Mouse (Mus musculus): ENCODE data around the gene Rps6ka2. TPM values are rescaled to one million over a fixed set of nuclear protein-coding genes. Genes with fewer than 3 reads are reported as not detected.

The Rps6ka2 gene
- polyA plus RNA-seq, 1 experiment from 2014 or later, result 20.1 TPM

DNA sequence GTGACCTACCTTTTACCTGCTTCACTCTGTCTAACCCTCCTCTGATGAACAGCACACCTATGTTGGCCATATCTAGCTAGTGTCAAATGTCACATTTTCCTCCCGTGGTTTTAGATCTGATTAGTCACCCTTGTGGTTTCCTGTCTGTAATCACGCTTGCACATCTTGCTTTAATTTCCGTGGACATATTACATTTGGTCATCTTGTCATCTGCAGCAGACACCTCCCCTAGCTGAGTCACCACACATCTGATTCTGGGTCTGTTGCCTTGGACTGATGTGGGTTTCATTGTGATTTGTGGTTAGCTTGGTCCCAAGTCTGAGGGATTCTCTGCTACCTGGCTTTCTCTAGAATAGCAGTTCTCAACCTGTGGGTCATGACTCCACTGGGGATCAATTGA lies 6.0 kb upstream of the Rps6ka2 start:
- Histone ChIP-seq H3K27me3 (ENCODE audit: control insufficient read depth, insufficient read depth, low read length) (no peaks in the 10 kb centered on the region), H3K4me1 (ENCODE audit: control insufficient read depth, insufficient read depth, low read length) (peaks cover 4% of the 10 kb centered on the region; the same call in 1 of the 2 replicates), H3K4me2 (ENCODE audit: low read depth, severe bottlenecking) (no peak overlapping the region), H3K27ac (replicated peaks; ENCODE audit: low read depth, low read length) (no peak overlapping the region), H3K9me3 (ENCODE audit: control insufficient read depth, low read length) (no peaks in the 10 kb centered on the region), H3K4me3 (ENCODE audit: low read depth, low read length) (no peak overlapping the region), H3K36me3 (ENCODE audit: control insufficient read depth, insufficient read depth, low read length) (no peaks in the 10 kb centered on the region), H3K9ac (ENCODE audit: low read length) (no peak overlapping the region)
- DNase-seq (ENCODE audit: low spot score) (no peak), ATAC-seq (ENCODE audit: insufficient number of reproducible peaks, low FRiP score, low TSS enrichment, low read depth) (no peak)
- 49% methylated on average over 3 of the region's 3 CpGs for WGBS

GRCm38 (mm10) chr17:7165524-7165923 lies 4.4 kb upstream of the Rps6ka2 start:
- ATAC-seq (ENCODE audit: insufficient number of reproducible peaks, low FRiP score, low TSS enrichment, low read depth) (no peak), DNase-seq (ENCODE audit: low spot score) (no peak)
- Histone ChIP-seq H3K36me3 (ENCODE audit: control insufficient read depth, insufficient read depth, low read length) (no peaks in the 10 kb centered on the region), H3K9ac (ENCODE audit: low read length) (no peak overlapping the region), H3K4me1 (ENCODE audit: control insufficient read depth, insufficient read depth, low read length) (peaks cover 4% of the 10 kb centered on the region; the same call in 1 of the 2 replicates), H3K4me2 (ENCODE audit: low read depth, severe bottlenecking) (no peak overlapping the region), H3K4me3 (ENCODE audit: low read depth, low read length) (no peak overlapping the region), H3K27me3 (ENCODE audit: control insufficient read depth, insufficient read depth, low read length) (no peaks in the 10 kb centered on the region), H3K27ac (replicated peaks; ENCODE audit: low read depth, low read length) (no peak overlapping the region), H3K9me3 (ENCODE audit: control insufficient read depth, low read length) (no peaks in the 10 kb centered on the region)
- 94% methylated on average over 7 of the region's 7 CpGs for WGBS

GRCm38 (mm10) chr17:7168961-7169626 lies 821 bp upstream of the Rps6ka2 start:
- Histone ChIP-seq H3K36me3 (ENCODE audit: control insufficient read depth, insufficient read depth, low read length) (no peaks in the 10 kb centered on the region), H3K9ac (ENCODE audit: low read length) (peak overlapping the region; percentile 35), H3K9me3 (ENCODE audit: control insufficient read depth, low read length) (no peaks in the 10 kb centered on the region), H3K4me1 (ENCODE audit: control insufficient read depth, insufficient read depth, low read length) (peaks cover 7% of the 10 kb centered on the region; the same call in 1 of the 2 replicates), H3K27ac (replicated peaks; ENCODE audit: low read depth, low read length) (peak overlapping the region; percentile 64), H3K4me3 (ENCODE audit: low read depth, low read length) (peak overlapping the region; percentile 65), H3K4me2 (ENCODE audit: low read depth, severe bottlenecking) (peak overlapping the region; percentile 65), H3K27me3 (ENCODE audit: control insufficient read depth, insufficient read depth, low read length) (no peaks in the 10 kb centered on the region)
- 8% methylated on average over 15 of the region's 15 CpGs for WGBS
- peak; percentile 36 for DNase-seq (ENCODE audit: low spot score)
- ATAC-seq (ENCODE audit: insufficient number of reproducible peaks, low FRiP score, low TSS enrichment, low read depth), result peak; percentile 61

DNA sequence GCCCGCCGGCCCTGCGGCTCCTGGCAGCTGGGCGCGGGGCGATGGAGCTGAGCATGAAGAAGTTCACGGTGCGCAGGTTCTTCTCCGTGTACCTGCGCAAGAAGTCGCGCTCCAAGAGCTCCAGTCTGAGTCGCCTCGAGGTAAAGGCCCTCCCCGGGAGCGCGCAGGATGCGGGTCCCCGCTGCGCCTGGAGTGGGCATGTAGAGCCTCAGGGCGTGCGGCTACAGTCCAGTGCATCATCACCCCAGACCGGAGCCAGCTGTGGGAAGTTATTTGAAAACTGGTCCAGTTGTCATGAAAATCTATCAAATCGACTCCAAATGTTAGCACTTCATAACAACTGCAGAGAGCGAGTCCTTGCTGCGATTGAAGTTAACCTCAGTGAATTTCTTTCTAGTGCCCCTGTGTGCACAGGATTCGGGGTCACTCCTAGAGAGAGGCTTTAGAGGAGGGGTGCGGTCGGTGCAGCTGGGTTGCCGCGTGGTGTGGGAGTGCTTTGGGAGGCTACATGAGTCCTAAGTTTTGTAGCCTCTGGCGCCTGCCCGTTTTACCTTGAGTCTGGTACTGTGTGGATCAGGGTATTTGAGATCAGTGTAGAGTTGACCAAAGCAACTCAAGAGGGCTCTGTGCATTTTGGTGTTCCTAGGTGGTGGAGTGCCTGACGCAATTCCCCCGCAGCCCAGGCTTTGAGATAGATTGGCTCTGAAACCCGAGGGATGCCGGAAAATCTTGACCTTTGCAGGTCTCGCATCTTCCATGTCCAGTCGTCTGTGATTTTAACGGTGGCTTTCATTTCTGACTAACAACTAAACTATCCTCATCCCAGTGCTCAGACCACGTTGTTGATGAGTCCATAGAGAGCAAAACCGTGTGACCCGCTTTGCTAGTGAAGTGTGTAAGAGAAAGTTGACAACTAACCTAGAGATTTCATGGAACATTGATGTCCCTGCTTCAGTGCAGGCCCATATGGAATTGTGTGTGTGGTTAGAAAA lies 685 bp downstream of the Rps6ka2 start:
- Histone ChIP-seq H3K36me3 (ENCODE audit: control insufficient read depth, insufficient read depth, low read length) (no peaks in the 10 kb centered on the region), H3K27me3 (ENCODE audit: control insufficient read depth, insufficient read depth, low read length) (no peaks in the 10 kb centered on the region), H3K4me1 (ENCODE audit: control insufficient read depth, insufficient read depth, low read length) (peaks cover 7% of the 10 kb centered on the region; the same call in 1 of the 2 replicates), H3K27ac (replicated peaks; ENCODE audit: low read depth, low read length) (peak overlapping the region; percentile 72), H3K4me3 (ENCODE audit: low read depth, low read length) (peak overlapping the region; percentile 65), H3K9ac (ENCODE audit: low read length) (peak overlapping the region; percentile 85), H3K9me3 (ENCODE audit: control insufficient read depth, low read length) (no peaks in the 10 kb centered on the region), H3K4me2 (ENCODE audit: low read depth, severe bottlenecking) (peak overlapping the region; percentile 47)
- ATAC-seq (ENCODE audit: insufficient number of reproducible peaks, low FRiP score, low TSS enrichment, low read depth), result peak; percentile 41
- DNase-seq (ENCODE audit: low spot score), result peak; percentile 57
- 2% methylated on average over 43 of the region's 43 CpGs for WGBS

GRCm38 (mm10) chr17:7173331-7174028 lies 3.6 kb downstream of the Rps6ka2 start:
- Histone ChIP-seq H3K36me3 (ENCODE audit: control insufficient read depth, insufficient read depth, low read length) (no peaks in the 10 kb centered on the region), H3K9ac (ENCODE audit: low read length) (no peak overlapping the region), H3K4me2 (ENCODE audit: low read depth, severe bottlenecking) (no peak overlapping the region), H3K4me1 (ENCODE audit: control insufficient read depth, insufficient read depth, low read length) (peaks cover 13% of the 10 kb centered on the region), H3K4me3 (ENCODE audit: low read depth, low read length) (no peak overlapping the region), H3K9me3 (ENCODE audit: control insufficient read depth, low read length) (no peaks in the 10 kb centered on the region), H3K27ac (replicated peaks; ENCODE audit: low read depth, low read length) (no peak overlapping the region), H3K27me3 (ENCODE audit: control insufficient read depth, insufficient read depth, low read length) (no peaks in the 10 kb centered on the region)
- DNase-seq (ENCODE audit: low spot score) (no peak), ATAC-seq (ENCODE audit: insufficient number of reproducible peaks, low FRiP score, low TSS enrichment, low read depth) (no peak)
- 54% methylated on average over 15 of the region's 15 CpGs for WGBS

DNA sequence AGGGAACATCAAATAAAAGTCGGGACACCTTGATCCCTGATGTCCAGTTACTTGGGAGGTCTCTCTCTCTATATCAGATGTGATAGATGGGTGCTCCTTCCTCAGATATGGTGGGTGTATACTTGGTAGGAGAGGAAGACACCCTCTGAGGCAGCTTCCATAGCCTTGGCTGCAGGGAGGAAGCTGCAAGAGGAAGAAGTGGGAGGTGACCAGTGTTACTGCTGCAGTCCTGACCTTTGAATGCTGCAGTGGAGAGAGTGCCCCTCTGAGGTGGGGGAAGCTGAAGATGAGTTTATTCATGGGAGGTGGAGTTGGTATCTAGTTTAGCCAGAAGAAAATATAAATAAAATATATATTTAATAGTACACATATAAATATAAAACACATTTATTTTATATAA lies 5.4 kb downstream of the Rps6ka2 start:
- no peak overlapping the region for H3K9ac ChIP-seq (ENCODE audit: low read length)
- H3K36me3 ChIP-seq (ENCODE audit: control insufficient read depth, insufficient read depth, low read length), result no peaks in the 10 kb centered on the region
- H3K9me3 ChIP-seq (ENCODE audit: control insufficient read depth, low read length), result no peaks in the 10 kb centered on the region
- H3K27ac ChIP-seq (replicated peaks; ENCODE audit: low read depth, low read length), result no peak overlapping the region
- H3K27me3 ChIP-seq (ENCODE audit: control insufficient read depth, insufficient read depth, low read length), result no peaks in the 10 kb centered on the region
- ATAC-seq (ENCODE audit: insufficient number of reproducible peaks, low FRiP score, low TSS enrichment, low read depth), result no peak
- 91% methylated on average over 1 of the region's 1 CpGs for WGBS
- H3K4me3 ChIP-seq (ENCODE audit: low read depth, low read length), result no peak overlapping the region
- DNase-seq (ENCODE audit: low spot score), result no peak
- H3K4me2 ChIP-seq (ENCODE audit: low read depth, severe bottlenecking), result no peak overlapping the region
- peaks cover 9% of the 10 kb centered on the region for H3K4me1 ChIP-seq (ENCODE audit: control insufficient read depth, insufficient read depth, low read length)

DNA sequence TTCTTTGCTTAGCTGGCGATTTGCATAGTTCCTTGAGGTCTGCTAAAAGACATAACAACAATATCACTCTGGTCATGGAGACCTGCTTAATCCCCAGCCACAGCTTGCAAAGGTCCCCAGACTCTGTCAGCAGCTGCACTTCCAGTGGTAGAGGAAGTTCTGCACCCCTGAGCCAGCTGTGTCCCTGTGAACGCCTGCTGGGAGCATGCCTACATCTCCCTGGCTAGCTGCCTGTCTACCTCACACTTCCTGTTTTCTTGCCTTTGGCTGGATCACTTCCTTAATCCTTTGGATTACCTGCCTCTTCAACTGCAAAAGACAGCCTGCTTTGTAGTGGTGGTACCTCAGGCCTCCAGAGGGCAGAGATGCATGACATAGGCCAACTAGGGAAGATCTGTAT lies 6.5 kb downstream of the Rps6ka2 start:
- H3K9ac ChIP-seq (ENCODE audit: low read length), result no peak overlapping the region
- DNase-seq (ENCODE audit: low spot score) (no peak), ATAC-seq (ENCODE audit: insufficient number of reproducible peaks, low FRiP score, low TSS enrichment, low read depth) (no peak)
- H3K4me1 ChIP-seq (ENCODE audit: control insufficient read depth, insufficient read depth, low read length), result peaks cover 6% of the 10 kb centered on the region; the same call in 1 of the 2 replicates
- no peaks in the 10 kb centered on the region for H3K27me3 ChIP-seq (ENCODE audit: control insufficient read depth, insufficient read depth, low read length)
- no peak overlapping the region for H3K4me2 ChIP-seq (ENCODE audit: low read depth, severe bottlenecking)
- H3K9me3 ChIP-seq (ENCODE audit: control insufficient read depth, low read length), result no peaks in the 10 kb centered on the region
- no peak overlapping the region for H3K27ac ChIP-seq (replicated peaks; ENCODE audit: low read depth, low read length)
- H3K36me3 ChIP-seq (ENCODE audit: control insufficient read depth, insufficient read depth, low read length), result no peaks in the 10 kb centered on the region
- H3K4me3 ChIP-seq (ENCODE audit: low read depth, low read length), result no peak overlapping the region
- WGBS, result 36% methylated on average over 2 of the region's 2 CpGs

GRCm38 (mm10) chr17:7178196-7178595 lies 8.3 kb downstream of the Rps6ka2 start:
- Histone ChIP-seq H3K27me3 (ENCODE audit: control insufficient read depth, insufficient read depth, low read length) (no peaks in the 10 kb centered on the region), H3K9ac (ENCODE audit: low read length) (no peak overlapping the region), H3K27ac (replicated peaks; ENCODE audit: low read depth, low read length) (no peak overlapping the region), H3K9me3 (ENCODE audit: control insufficient read depth, low read length) (no peaks in the 10 kb centered on the region), H3K4me3 (ENCODE audit: low read depth, low read length) (no peak overlapping the region), H3K4me1 (ENCODE audit: control insufficient read depth, insufficient read depth, low read length) (peaks cover 6% of the 10 kb centered on the region; the same call in 1 of the 2 replicates), H3K4me2 (ENCODE audit: low read depth, severe bottlenecking) (no peak overlapping the region), H3K36me3 (ENCODE audit: control insufficient read depth, insufficient read depth, low read length) (no peaks in the 10 kb centered on the region)
- ATAC-seq (ENCODE audit: insufficient number of reproducible peaks, low FRiP score, low TSS enrichment, low read depth), result no peak
- DNase-seq (ENCODE audit: low spot score), result no peak
- WGBS, result 98% methylated on average over 6 of the region's 6 CpGs

Measured in limb, embryonic 11.5 days (tissue).